Mouse (Mus musculus) kidney, adult 2 months (tissue): ENCODE results near the gene Pprc1. TPM values are rescaled to one million over a fixed set of nuclear protein-coding genes. Genes with fewer than 3 reads are reported as not detected.

Source experiments
- DNase-seq: peaks from one replicate; pipeline ENCODE4 v3.0.0; 2021
- H3K27ac ChIP-seq: fragments of 200-500 bp; 2 replicates; pipeline ENCODE4 v1.5.1; 2012; ENCODE audit warnings: low read depth, low read length, control low read depth, inconsistent platforms; ENCODE audit not compliant: insufficient read depth
- H3K27me3 ChIP-seq: fragments of 200-500 bp; replicated peaks from 2 replicates; pipeline ENCODE4 v1.6.1; 2012; ENCODE audit warnings: mild to moderate bottlenecking, moderate library complexity, low read length, inconsistent platforms; ENCODE audit not compliant: control insufficient read depth, insufficient read depth
- H3K36me3 ChIP-seq: fragments of 200-500 bp; 2 replicates; pipeline ENCODE4 v1.6.1; 2012; ENCODE audit warnings: mild to moderate bottlenecking, moderate library complexity, low read length, inconsistent platforms; ENCODE audit not compliant: control insufficient read depth, insufficient read depth
- H3K4me1 ChIP-seq: fragments of 200-500 bp; 2 replicates; pipeline ENCODE4 v1.6.1; 2011; ENCODE audit warnings: low read length; ENCODE audit not compliant: control insufficient read depth, insufficient read depth
- H3K4me3 ChIP-seq: fragments of 200-500 bp; 2 replicates; pipeline ENCODE4 v1.5.1; 2011; ENCODE audit warnings: mild to moderate bottlenecking, low read depth, low read length, control low read depth; ENCODE audit not compliant: insufficient read depth
- CTCF ChIP-seq: fragments of 200-500 bp; conservative IDR thresholded peaks from 2 replicates; pipeline ENCODE4 v1.5.1; 2011; ENCODE audit warnings: low read depth, mild to moderate bottlenecking, control low read depth, low read length, moderate library complexity, mixed read lengths; ENCODE audit not compliant: insufficient read depth, insufficient read length
- POLR2A ChIP-seq: fragments of 200-500 bp; IDR thresholded peaks from one replicate; pipeline ENCODE4 v1.6.1; 2011; ENCODE audit warnings: low read depth, low read length, control low read depth
- WGBS: fragments of 180-500 bp; shearing (Covaris S2); methylation state at CpG from one replicate; pipeline ENCODE4 v1.1.7; 2018; 5-methylcytosine and 5-hydroxymethylcytosine counted together
- polyA plus RNA-seq: library from polyadenylated mRNA; depleted of rRNA; stranded (reverse); fragments of >200 nt; gene quantifications from 2 replicates; pipeline ENCODE4 v1.2.3, GENCODE M21; 2012

Pprc1 gene
- polyA plus RNA-seq, 1 experiment: 10.8 TPM

- peaks cover 20% of the 10 kb centered on the region for H3K4me1 ChIP-seq
- TF ChIP-seq POLR2A (no peak), CTCF (no peak)
Observed at GRCm38 (mm10) chr19:46035971-46036370, 8.7 kb upstream of the Pprc1 start.

GRCm38 (mm10) chr19:46036477-46037242 is 8.0 kb upstream of the Pprc1 start:
- DNase-seq: no peak
- Histone ChIP-seq H3K27me3 (no peaks in the 10 kb centered on the region), H3K4me1 (peaks cover 25% of the 10 kb centered on the region), H3K36me3 (peaks cover 8% of the 10 kb centered on the region), H3K4me3 (no peak overlapping the region), H3K27ac (no peak overlapping the region)
- TF ChIP-seq CTCF: peak; percentile 28; the same call in 1 of the 2 replicates
- no peak for TF ChIP-seq POLR2A
- 81% methylated on average over 13 of the region's 13 CpGs for whole genome bisulfite sequencing

More at GRCm38 (mm10) chr19:46035971-46036370, 8.7 kb upstream of the Pprc1 start:
- peaks cover 8% of the 10 kb centered on the region for H3K36me3 ChIP-seq
- H3K27me3 ChIP-seq: no peaks in the 10 kb centered on the region
- DNase-seq: no peak
- 82% methylated on average over 13 of the region's 13 CpGs for WGBS
- no peak overlapping the region for H3K27ac ChIP-seq
- H3K4me3 ChIP-seq: no peak overlapping the region

- 44% methylated on average over 6 of the region's 6 CpGs for WGBS
- Histone ChIP-seq H3K4me3 (no peak overlapping the region), H3K27ac (no peak overlapping the region), H3K27me3 (no peaks in the 10 kb centered on the region), H3K4me1 (peaks cover 29% of the 10 kb centered on the region), H3K36me3 (peaks cover 8% of the 10 kb centered on the region)
- no peak for DNase-seq
- TF ChIP-seq CTCF: no peak
- TF ChIP-seq POLR2A: no peak
Observed at GRCm38 (mm10) chr19:46037243-46037924, 7.3 kb upstream of the Pprc1 start.

GRCm38 (mm10) chr19:46037925-46038850 is 6.5 kb upstream of the Pprc1 start:
- Histone ChIP-seq H3K27me3 (no peaks in the 10 kb centered on the region), H3K4me3 (peak overlapping the region; percentile 64; the same call in 1 of the 2 replicates), H3K27ac (no peak overlapping the region), H3K36me3 (peaks cover 8% of the 10 kb centered on the region), H3K4me1 (peaks cover 37% of the 10 kb centered on the region)
- TF ChIP-seq CTCF (no peak), POLR2A (no peak)
- DNase-seq: no peak
- WGBS: 29% methylated on average over 13 of the region's 13 CpGs

- Histone ChIP-seq H3K4me3 (peak overlapping the region; percentile 64), H3K4me1 (peaks cover 44% of the 10 kb centered on the region), H3K27ac (no peak overlapping the region), H3K36me3 (peaks cover 4% of the 10 kb centered on the region; the same call in 1 of the 2 replicates), H3K27me3 (no peaks in the 10 kb centered on the region)
- no peak for DNase-seq
- TF ChIP-seq CTCF: no peak
- no peak for TF ChIP-seq POLR2A
- WGBS: 3% methylated on average over 17 of the region's 17 CpGs
Observed at GRCm38 (mm10) chr19:46038851-46039260, 5.8 kb upstream of the Pprc1 start.

GRCm38 (mm10) chr19:46039478-46039877 is 5.2 kb upstream of the Pprc1 start:
- DNase-seq: peak; percentile 91
- Histone ChIP-seq H3K4me3 (peak overlapping the region; percentile 67), H3K4me1 (peaks cover 48% of the 10 kb centered on the region), H3K27me3 (no peaks in the 10 kb centered on the region), H3K27ac (peak overlapping the region; percentile 87), H3K36me3 (peaks cover 4% of the 10 kb centered on the region; the same call in 1 of the 2 replicates)
- 2% methylated on average over 26 of the region's 30 CpGs for WGBS
- no peak for TF ChIP-seq CTCF
- no peak for TF ChIP-seq POLR2A
